Mouse (Mus musculus) CH12.LX (cell line): ENCODE measurements at regions not wholly inside any gene's neighbourhood (a gene's known extent, or its start where the extent isn't known, plus 50 kb on each side); places are given as distances from the start of the nearest gene placed in this dataset.
A peak's percentile ranks its signal among the peaks of the same experiment; 100 is the strongest.

ENCODE experiments used
- DNase-seq: peaks from one replicate; pipeline ENCODE4 v3.0.0-alpha.2; 2013; ENCODE audit errors: extremely low read depth
- H3K27ac ChIP-seq: 2 replicates; pipeline ENCODE4 v1.5.1; 2012; ENCODE audit warnings: low read depth, mild to moderate bottlenecking, control low read depth, moderate library complexity; ENCODE audit not compliant: insufficient read depth
- H3K27me3 ChIP-seq: replicated peaks from 2 replicates; pipeline ENCODE3; 2012; ENCODE audit warnings: inconsistent platforms
- H3K36me3 ChIP-seq, 2 experiments: replicated peaks in 1 of 2; 2 replicates each; pipeline versions ENCODE3 to v1.6.1; 2012; ENCODE audit warnings: inconsistent platforms in 1 of 2, low read length in 1 of 2, mild to moderate bottlenecking in 1 of 2, mixed read lengths in 1 of 2, moderate library complexity in 1 of 2; ENCODE audit not compliant: control insufficient read depth in 1 of 2, insufficient read depth in 1 of 2
- H3K4me1 ChIP-seq, 2 experiments: 2 replicates each; pipeline ENCODE4 v1.6.1; 2012; ENCODE audit warnings: inconsistent platforms in 1 of 2, moderate library complexity in 1 of 2; ENCODE audit not compliant: insufficient read depth in 2 of 2, control insufficient read depth in 1 of 2
- H3K4me2 ChIP-seq: 2 replicates; pipeline ENCODE4 v1.6.1; 2012; ENCODE audit warnings: low read depth, mild to moderate bottlenecking, control low read depth; ENCODE audit not compliant: poor library complexity, insufficient read depth, severe bottlenecking
- H3K4me3 ChIP-seq, 3 experiments: fragments of 150-350 bp in 1 of 3; sonication (generic) in 1 of 3; replicated peaks in 1 of 3; 2 replicates each; pipeline versions ENCODE3 to v1.5.1; 2011 to 2012; ENCODE audit warnings: low read depth in 2 of 3, low read length in 2 of 3, mild to moderate bottlenecking in 2 of 3, moderate library complexity in 2 of 3, control low read depth in 1 of 3, improper control_type of control experiment in 1 of 3, inconsistent platforms in 1 of 3, mixed read lengths in 1 of 3; ENCODE audit not compliant: poor library complexity in 1 of 3
- H3K79me2 ChIP-seq: replicated peaks from 2 replicates; pipeline ENCODE4 v1.6.1; 2012; ENCODE audit warnings: mild to moderate bottlenecking, moderate library complexity; ENCODE audit not compliant: control insufficient read depth, poor library complexity, insufficient read depth, severe bottlenecking; ENCODE audit errors: extremely low read depth
- H3K9ac ChIP-seq: 2 replicates; pipeline ENCODE4 v1.6.1; 2012; ENCODE audit warnings: low read depth, mild to moderate bottlenecking, control low read depth, moderate library complexity; ENCODE audit not compliant: insufficient read depth
- H3K9me3 ChIP-seq: replicated peaks from 2 replicates; pipeline ENCODE3; 2012; ENCODE audit warnings: low read length, inconsistent platforms, mixed read lengths
- E2F4 ChIP-seq: IDR thresholded peaks from 2 replicates; pipeline ENCODE4 v1.6.1; 2011; ENCODE audit warnings: low read depth, low read length, improper control_type of control experiment; ENCODE audit not compliant: insufficient replicate concordance
- ETS1 ChIP-seq: conservative IDR thresholded peaks from 2 replicates; pipeline ENCODE4 v1.6.1; 2012; ENCODE audit warnings: low read depth, mild to moderate bottlenecking, inconsistent platforms, low read length, improper control_type of control experiment, moderate library complexity
- GABPA ChIP-seq: IDR thresholded peaks from 2 replicates; pipeline ENCODE4 v1.6.1; 2012; ENCODE audit warnings: low read depth, low read length, improper control_type of control experiment, inconsistent platforms; ENCODE audit not compliant: insufficient replicate concordance
- HCFC1 ChIP-seq: IDR thresholded peaks from 2 replicates; pipeline ENCODE4 v1.6.1; 2012; ENCODE audit warnings: low read depth, mild to moderate bottlenecking, inconsistent platforms, low read length, improper control_type of control experiment
- IRF4 ChIP-seq: IDR thresholded peaks from 2 replicates; pipeline ENCODE4 v1.6.1; 2014; ENCODE audit warnings: low read depth, mild to moderate bottlenecking, inconsistent platforms, low read length, improper control_type of control experiment
- JUN ChIP-seq: IDR thresholded peaks from 2 replicates; pipeline ENCODE4 v1.6.1; 2011; ENCODE audit warnings: low read depth, mild to moderate bottlenecking, low read length, improper control_type of control experiment, moderate library complexity; ENCODE audit not compliant: insufficient read depth
- JUND ChIP-seq: conservative IDR thresholded peaks from 2 replicates; pipeline ENCODE4 v1.6.1; 2011; ENCODE audit warnings: low read depth, low read length, improper control_type of control experiment
- KAT2A ChIP-seq: IDR thresholded peaks from 2 replicates; pipeline ENCODE4 v1.6.1; 2012; ENCODE audit warnings: low read length, improper control_type of control experiment, inconsistent platforms; ENCODE audit not compliant: insufficient replicate concordance
- MAFK ChIP-seq: IDR thresholded peaks from 2 replicates; pipeline ENCODE4 v1.6.1; 2011; ENCODE audit warnings: low read length, improper control_type of control experiment; ENCODE audit not compliant: insufficient replicate concordance
- MAZ ChIP-seq: IDR thresholded peaks from 2 replicates; pipeline ENCODE4 v1.6.1; 2012; ENCODE audit warnings: low read depth, mild to moderate bottlenecking, inconsistent platforms, low read length, improper control_type of control experiment, moderate library complexity
- MEF2A ChIP-seq: IDR thresholded peaks from 2 replicates; pipeline ENCODE4 v1.6.1; 2014; ENCODE audit warnings: low read depth, mild to moderate bottlenecking, inconsistent platforms, low read length, improper control_type of control experiment, borderline replicate concordance
- MXI1 ChIP-seq: IDR thresholded peaks from 2 replicates; pipeline ENCODE4 v1.6.1; 2011; ENCODE audit warnings: mild to moderate bottlenecking, low read depth, low read length, improper control_type of control experiment
- MYC ChIP-seq: IDR thresholded peaks from 2 replicates; pipeline ENCODE4 v1.6.1; 2011; ENCODE audit warnings: low read depth, mild to moderate bottlenecking, improper control_type of control experiment, low read length
- NRF1 ChIP-seq: IDR thresholded peaks from 2 replicates; pipeline ENCODE4 v1.6.1; 2014; ENCODE audit warnings: low read depth, mild to moderate bottlenecking, inconsistent platforms, low read length, improper control_type of control experiment, moderate library complexity
- PAX5 ChIP-seq: IDR thresholded peaks from 2 replicates; pipeline ENCODE4 v1.6.1; 2012; ENCODE audit warnings: low read length, inconsistent platforms, mixed read lengths
- POLR2A ChIP-seq: IDR thresholded peaks from 2 replicates; pipeline ENCODE4 v1.6.1; 2011; ENCODE audit warnings: low read depth, mild to moderate bottlenecking, improper control_type of control experiment, low read length
- TCF12 ChIP-seq: IDR thresholded peaks from 2 replicates; pipeline ENCODE4 v1.6.1; 2014; ENCODE audit warnings: low read depth, mild to moderate bottlenecking, inconsistent platforms, low read length, improper control_type of control experiment
- UBTF ChIP-seq: IDR thresholded peaks from 2 replicates; pipeline ENCODE4 v1.6.1; 2012; ENCODE audit warnings: low read depth, mild to moderate bottlenecking, inconsistent platforms, low read length, improper control_type of control experiment, moderate library complexity
- USF2 ChIP-seq: conservative IDR thresholded peaks from 2 replicates; pipeline ENCODE4 v1.6.1; 2011; ENCODE audit warnings: low read depth, low read length, improper control_type of control experiment
- ZC3H11A ChIP-seq: IDR thresholded peaks from 2 replicates; pipeline ENCODE4 v1.6.1; 2012; ENCODE audit warnings: low read depth, mild to moderate bottlenecking, inconsistent platforms, low read length, improper control_type of control experiment
- ZKSCAN1 ChIP-seq: IDR thresholded peaks from 2 replicates; pipeline ENCODE4 v1.6.1; 2012; ENCODE audit warnings: low read depth, inconsistent platforms, low read length, improper control_type of control experiment, borderline replicate concordance
- dilution Hi-C: fragments of 300-500 bp; cut with MboI; formaldehyde crosslinking; loops from 2 replicates; pipeline ENCODE4 v1.14.3; 2020; ENCODE audit warnings: low sequenced_read_pairs; ENCODE audit not compliant: extremely low pct_unique_long_range_greater_than_20kb, extremely low pct_ligation_motif_present
- in situ Hi-C: fragments of 300-500 bp; cut with MboI; formaldehyde crosslinking; loops from 3 replicates; pipeline ENCODE4 v1.14.3; 2019; ENCODE audit warnings: low sequenced_read_pairs, low pct_ligation_motif_present, low pct_unique_long_range_greater_than_20kb, mixed read lengths

- Histone ChIP-seq H3K4me1 (peaks cover 14 to 78% of the 10 kb centered on the region in 2 experiments), H3K9ac (no peak overlapping the region), H3K79me2 (no peaks in the 10 kb centered on the region), H3K4me3 (no peak overlapping the region), H3K27me3 (no peaks in the 10 kb centered on the region), H3K36me3 (no peaks in the 10 kb centered on the region), H3K4me2 (no peak overlapping the region), H3K27ac (no peak overlapping the region), H3K9me3 (no peaks in the 10 kb centered on the region)
- in situ Hi-C loops (no loop called here), dilution Hi-C loops (no loop called here)
- no peak for DNase-seq
- TF ChIP-seq ZC3H11A (no peak), MAFK (no peak), ETS1 (no peak), E2F4 (no peak), KAT2A (no peak), PAX5 (no peak), MEF2A (no peak), MXI1 (no peak), POLR2A (no peak), UBTF (no peak), IRF4 (no peak), NRF1 (no peak), GABPA (no peak), USF2 (no peak), JUN (no peak), ZKSCAN1 (no peak)
Measured at GRCm38 (mm10) chr1:154102191-154102590, 98.8 kb upstream of the Zfp648 start.

DNA sequence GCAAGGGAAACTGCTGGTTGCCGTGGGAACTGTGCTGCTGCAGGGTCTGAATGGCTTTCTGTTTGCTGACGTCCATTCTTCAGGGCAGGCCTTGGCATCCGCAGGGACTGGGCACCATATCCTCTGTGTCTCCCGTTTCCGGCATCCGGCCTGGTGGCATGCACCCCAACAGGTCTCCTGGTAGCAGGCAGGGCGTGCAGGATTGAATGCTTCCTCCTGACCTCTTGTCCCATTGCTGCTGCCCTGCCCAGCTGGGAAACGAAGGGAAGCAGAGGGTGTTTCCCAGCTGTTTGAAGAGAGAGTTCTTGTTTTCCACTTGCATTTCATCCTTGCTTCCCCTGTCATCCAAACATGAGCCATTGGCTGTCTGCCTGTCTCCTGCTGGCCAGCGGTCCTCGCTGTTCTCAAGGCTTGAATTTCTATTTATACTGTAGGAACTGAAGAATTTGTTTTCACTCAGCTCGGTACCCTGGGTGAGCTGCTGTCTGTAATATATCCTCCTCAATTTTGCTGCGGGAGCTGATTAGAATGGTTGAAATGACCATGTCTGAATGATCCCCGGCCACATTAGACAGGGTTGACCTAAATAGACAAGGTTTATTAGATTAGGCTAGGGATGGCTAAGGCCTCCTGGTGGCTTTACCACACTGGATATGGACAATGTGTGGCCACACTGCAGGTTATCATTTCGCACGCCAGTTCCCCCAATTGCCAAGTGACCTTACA lies 98.0 kb upstream of the Zfp648 start:
- dilution Hi-C loops = no loop called here
- DNase-seq = no peak
- Histone ChIP-seq H3K4me2 (peak overlapping the region; percentile 99), H3K4me3 (peak overlapping the region in 1 of 3 experiments; percentile 3)
- in situ Hi-C loops = no loop called here
- TF ChIP-seq TCF12 (no peak), KAT2A (no peak), GABPA (no peak), MYC (no peak), JUN (no peak), MAZ (no peak), NRF1 (no peak), IRF4 (no peak), HCFC1 (no peak), JUND (no peak), POLR2A (no peak), MAFK (no peak)
- TF ChIP-seq, all 38 proteins: peak for 0
- Histone ChIP-seq H3K9ac (peak overlapping the region; percentile 17; the same call in 1 of the 2 replicates), H3K79me2 (no peaks in the 10 kb centered on the region), H3K9me3 (no peaks in the 10 kb centered on the region), H3K36me3 (no peaks in the 10 kb centered on the region), H3K4me1 (peaks cover 14 to 69% of the 10 kb centered on the region in 2 experiments), H3K27me3 (no peaks in the 10 kb centered on the region), H3K27ac (peak overlapping the region; percentile 82)
